Mouse (Mus musculus) CH12.LX (cell line): Measurements from ENCODE around the gene Hacl1.

ENCODE experiments used
- CTCF ChIP-seq, 2 experiments: IDR thresholded peaks in 1 of 2; conservative IDR thresholded peaks in 1 of 2; 2 replicates each; pipeline ENCODE4 v1.5.1; 2011 to 2012; ENCODE audit warnings: low read depth in 2 of 2, low read length in 2 of 2, improper control_type of control experiment in 1 of 2, inconsistent platforms in 1 of 2, mild to moderate bottlenecking in 1 of 2, moderate library complexity in 1 of 2
- NELFE ChIP-seq: IDR thresholded peaks from 2 replicates; pipeline ENCODE4 v1.6.1; 2011; ENCODE audit warnings: low read depth, low read length, improper control_type of control experiment
- NRF1 ChIP-seq: IDR thresholded peaks from 2 replicates; pipeline ENCODE4 v1.6.1; 2014; ENCODE audit warnings: low read depth, mild to moderate bottlenecking, inconsistent platforms, low read length, improper control_type of control experiment, moderate library complexity
- POLR2A ChIP-seq: IDR thresholded peaks from 2 replicates; pipeline ENCODE4 v1.6.1; 2011; ENCODE audit warnings: low read depth, mild to moderate bottlenecking, improper control_type of control experiment, low read length
- USF1 ChIP-seq: IDR thresholded peaks from 2 replicates; pipeline ENCODE4 v1.6.1; 2014; ENCODE audit warnings: low read depth, mild to moderate bottlenecking, inconsistent platforms, low read length, improper control_type of control experiment
- ZMIZ1 ChIP-seq: IDR thresholded peaks from 2 replicates; pipeline ENCODE4 v1.6.1; 2012; ENCODE audit warnings: low read depth, mild to moderate bottlenecking, inconsistent platforms, low read length, improper control_type of control experiment

- TF ChIP-seq NELFE: no peak
- no peak for TF ChIP-seq ZMIZ1
- no peak for TF ChIP-seq NRF1
- no peak for TF ChIP-seq USF1
- TF ChIP-seq CTCF (conservative IDR thresholded peaks at IDR 0.05 in 1 of 2, IDR thresholded peaks at IDR 0.05 in 1 of 2; ENCODE audit: low read depth in 2 of 2, low read length in 2 of 2): no peak
- TF ChIP-seq POLR2A: no peak
Observed at GRCm38 (mm10) chr14:31683610-31684009, 42.5 kb upstream of the Hacl1 start.
